ENCODE assay signal across 12 mouse cellular contexts in genomic region chr5:43152119-43152611, GRCm38 (mm10).
A peak's percentile ranks its signal among the peaks of the same experiment; 100 is the strongest.
DNase-seq lines count a peak whose midpoint lies in the region; ATAC-seq lines count a peak whose summit lies in the region.
"Had no signal": no experiment of that assay in that cellular context is flagged by ENCODE, and none has a peak within 500 bp of the region (broad histone marks: within the 10 kb centered on the region; RNA-seq: fewer than 3 reads in every experiment).

No protein-coding gene starts in this region.

- no peaks in the 10 kb centered on the region for H3K36me3 ChIP-seq in midbrain, embryonic 15.5 days (replicated peaks)
- no peaks in the 10 kb centered on the region for H3K36me3 ChIP-seq in midbrain, embryonic 13.5 days
- H3K36me3 ChIP-seq in neural tube, embryonic 14.5 days (ENCODE audit: control insufficient read depth, insufficient read depth, low read length): no peaks in the 10 kb centered on the region
- H3K36me3 ChIP-seq: limb, embryonic 12.5 days had no signal

- H3K27ac ChIP-seq in midbrain, embryonic 15.5 days: peak overlapping the region; percentile 34; the same call in 1 of the 2 replicates
- H3K27ac ChIP-seq in midbrain, embryonic 13.5 days: no peak overlapping the region
- H3K27ac ChIP-seq in neural tube, embryonic 14.5 days (ENCODE audit: low read depth, low read length): peak overlapping the region; percentile 49; the same call in 1 of the 2 replicates
- H3K27ac ChIP-seq: limb, embryonic 12.5 days had no signal

- WGBS in midbrain, embryonic 15.5 days: 32% methylated on average over 8 of the region's 8 CpGs
- 32% methylated on average over 8 of the region's 8 CpGs for WGBS in midbrain, embryonic 13.5 days
- 40% methylated on average over 8 of the region's 8 CpGs for WGBS in neural tube, embryonic 14.5 days

- H3K9ac ChIP-seq in midbrain, embryonic 15.5 days: no peak overlapping the region
- no peak overlapping the region for H3K9ac ChIP-seq in midbrain, embryonic 13.5 days (replicated peaks)
- no peak overlapping the region for H3K9ac ChIP-seq in neural tube, embryonic 14.5 days (replicated peaks; ENCODE audit: low read depth, low read length)
- H3K9ac ChIP-seq: limb, embryonic 12.5 days had no signal

- DNase-seq in frontal cortex, adult 2 months (ENCODE audit: extremely low spot score in 1 of 2, low spot score in 1 of 2): no peak
- peak; percentile 19 for DNase-seq in cerebellum, adult 8-10 months
- DNase-seq in urinary bladder, adult 2 months (ENCODE audit: low spot score): no peak
- DNase-seq in thymus, postnatal 25 days: no peak
- DNase-seq: heart, adult 18-20 months; retina, postnatal 1 day had no signal

- H3K4me2 ChIP-seq in midbrain, embryonic 15.5 days: no peak overlapping the region
- no peak overlapping the region for H3K4me2 ChIP-seq in midbrain, embryonic 13.5 days (replicated peaks)
- H3K4me2 ChIP-seq in neural tube, embryonic 14.5 days (ENCODE audit: low read depth, low read length): no peak overlapping the region
- H3K4me2 ChIP-seq: limb, embryonic 12.5 days had no signal

- H3K4me1 ChIP-seq in midbrain, embryonic 15.5 days: no peaks in the 10 kb centered on the region
- peaks cover 5% of the 10 kb centered on the region for H3K4me1 ChIP-seq in midbrain, embryonic 13.5 days (replicated peaks)
- H3K4me1 ChIP-seq in neural tube, embryonic 14.5 days (ENCODE audit: control insufficient read depth, insufficient read depth, low read length): no peaks in the 10 kb centered on the region

- no peak overlapping the region for H3K4me3 ChIP-seq in midbrain, embryonic 15.5 days
- H3K4me3 ChIP-seq in midbrain, embryonic 13.5 days (replicated peaks): no peak overlapping the region
- no peak overlapping the region for H3K4me3 ChIP-seq in neural tube, embryonic 14.5 days (ENCODE audit: low read depth, low read length)
- H3K4me3 ChIP-seq: limb, embryonic 12.5 days; myocyte had no signal

- H3K27me3 ChIP-seq in midbrain, embryonic 15.5 days (replicated peaks): no peaks in the 10 kb centered on the region
- no peaks in the 10 kb centered on the region for H3K27me3 ChIP-seq in midbrain, embryonic 13.5 days
- H3K27me3 ChIP-seq in neural tube, embryonic 14.5 days (ENCODE audit: control insufficient read depth, insufficient read depth, low read length): no peaks in the 10 kb centered on the region
- H3K27me3 ChIP-seq: limb, embryonic 12.5 days had no signal

- ATAC-seq in frontal cortex, adult (ENCODE audit: low TSS enrichment): peak; percentile 62; the same call in 1 of the 2 replicates
- peak; percentile 59 for ATAC-seq in midbrain, embryonic 15.5 days (replicated peaks)
- ATAC-seq in midbrain, embryonic 13.5 days: no peak
- ATAC-seq in neural tube, embryonic 14.5 days (ENCODE audit: low read depth): peak; percentile 59; the same call in 1 of the 2 replicates

- H3K9me3 ChIP-seq in midbrain, embryonic 15.5 days: no peaks in the 10 kb centered on the region
- no peaks in the 10 kb centered on the region for H3K9me3 ChIP-seq in midbrain, embryonic 13.5 days
- no peaks in the 10 kb centered on the region for H3K9me3 ChIP-seq in neural tube, embryonic 14.5 days (ENCODE audit: control insufficient read depth, low read length)
- H3K9me3 ChIP-seq: limb, embryonic 12.5 days had no signal
